Mouse (Mus musculus): ENCODE results near the gene Ccdc114.
A peak's percentile ranks its signal among the peaks of the same experiment; 100 is the strongest.
"Not testable (repeated sequence)": the region's sequence is repeated elsewhere in the genome, so short reads cannot be mapped to it uniquely, and the experiment has no call there.

Ccdc114 gene

DNA sequence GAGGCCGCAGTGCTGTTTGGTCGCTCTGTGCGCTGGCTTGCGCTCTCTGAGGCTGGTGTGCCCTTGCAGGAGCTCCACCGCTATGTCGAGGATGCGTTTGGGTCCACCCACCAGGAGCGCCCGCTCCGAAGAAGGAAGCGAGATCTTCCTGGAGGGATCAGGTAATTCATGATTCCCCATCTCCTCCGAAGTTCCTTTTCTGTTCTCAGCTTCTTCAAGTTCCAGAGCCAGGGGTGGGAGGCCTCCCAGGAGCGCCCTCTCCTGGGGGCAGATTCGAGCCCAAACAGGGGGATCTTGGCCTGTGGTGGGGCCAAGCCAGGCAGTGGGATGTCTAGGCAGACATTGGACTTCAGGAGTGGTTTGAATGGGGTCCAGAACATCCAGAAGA is 551 bp downstream of the Ccdc114 start:
- no peaks in the 10 kb centered on the region for H3K36me3 ChIP-seq (ENCODE audit: control insufficient read depth, insufficient read depth, low read length, poor library complexity, severe bottlenecking)
- no peaks in the 10 kb centered on the region for H3K27me3 ChIP-seq (ENCODE audit: control insufficient read depth, insufficient read depth, low read length, poor library complexity, severe bottlenecking)
- DNase-seq (ENCODE audit: low read depth, low spot score): peak; percentile 65

DNA sequence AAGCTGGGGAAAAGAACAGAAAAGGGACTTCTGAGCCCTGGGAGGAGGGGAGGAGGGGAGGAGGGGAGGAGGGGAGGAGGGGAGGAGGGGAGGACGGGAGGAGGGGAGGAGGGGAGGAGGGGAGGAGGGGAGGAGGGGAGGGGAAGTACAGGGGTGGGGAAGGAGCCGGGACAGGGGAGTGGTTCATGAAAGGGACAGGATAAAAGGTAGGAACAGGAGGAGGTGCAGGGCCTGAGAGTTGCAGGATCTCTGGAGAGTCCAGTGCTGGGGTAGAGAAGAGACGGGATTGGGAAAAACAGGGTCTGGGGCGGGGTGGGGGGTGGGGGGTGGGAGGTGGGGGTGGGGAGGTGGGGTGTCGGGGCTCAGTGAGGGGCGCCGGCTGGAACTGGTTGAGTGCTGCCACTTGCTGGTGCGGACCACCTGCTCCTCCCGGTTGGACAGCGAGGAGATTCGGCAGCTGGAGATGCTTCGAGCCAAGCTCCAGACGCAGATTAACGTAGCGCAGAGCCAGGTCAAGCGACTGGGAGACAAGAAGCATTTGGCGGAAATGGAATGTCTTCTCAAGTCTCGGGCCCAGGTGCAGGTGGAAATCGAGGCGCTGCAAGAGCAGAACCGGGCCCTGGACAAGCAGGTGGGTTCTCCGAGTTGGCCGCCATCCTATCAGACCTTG is 4.9 kb downstream of the Ccdc114 start:
- no peak for DNase-seq (ENCODE audit: low read depth, low spot score)
- H3K36me3 ChIP-seq (ENCODE audit: control insufficient read depth, insufficient read depth, low read length, poor library complexity, severe bottlenecking): no peaks in the 10 kb centered on the region
- no peaks in the 10 kb centered on the region for H3K27me3 ChIP-seq (ENCODE audit: control insufficient read depth, insufficient read depth, low read length, poor library complexity, severe bottlenecking)

GRCm38 (mm10) chr7:45929688-45930087 is 5.8 kb downstream of the Ccdc114 start:
- no peak for DNase-seq (ENCODE audit: low read depth, low spot score)
- Histone ChIP-seq H3K27me3 (ENCODE audit: control insufficient read depth, insufficient read depth, low read length, poor library complexity, severe bottlenecking) (no peaks in the 10 kb centered on the region), H3K36me3 (ENCODE audit: control insufficient read depth, insufficient read depth, low read length, poor library complexity, severe bottlenecking) (no peaks in the 10 kb centered on the region)

GRCm38 (mm10) chr7:45933766-45934165 is 9.9 kb downstream of the Ccdc114 start:
- not testable (repeated sequence) for DNase-seq (ENCODE audit: low read depth, low spot score); H3K36me3 ChIP-seq (ENCODE audit: control insufficient read depth, insufficient read depth, low read length, poor library complexity, severe bottlenecking); H3K27me3 ChIP-seq (ENCODE audit: control insufficient read depth, insufficient read depth, low read length, poor library complexity, severe bottlenecking)

DNA sequence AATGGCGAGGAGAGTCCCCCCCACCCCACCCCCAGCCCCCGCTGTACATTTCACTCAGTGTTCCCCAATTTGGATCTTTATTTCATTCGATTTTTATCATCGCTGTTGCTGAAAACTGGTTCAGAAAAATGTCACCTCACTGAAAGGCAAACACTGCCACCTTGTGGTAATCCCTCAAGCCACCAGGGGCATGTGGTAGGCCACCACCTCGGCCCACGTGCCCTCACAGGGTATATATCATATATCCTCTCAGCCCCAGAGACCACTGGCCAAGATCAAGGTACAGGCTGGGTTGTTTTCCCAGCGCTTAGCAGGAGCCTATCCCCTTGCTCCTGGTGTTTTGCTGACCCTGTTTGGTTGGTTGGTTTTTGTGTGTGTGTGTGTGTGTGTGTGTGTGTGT is 11.2 kb downstream of the Ccdc114 start:
- DNase-seq (ENCODE audit: low read depth, low spot score): peak; percentile 90
- H3K36me3 ChIP-seq (ENCODE audit: control insufficient read depth, insufficient read depth, low read length, poor library complexity, severe bottlenecking): no peaks in the 10 kb centered on the region

GRCm38 (mm10) chr7:45939836-45940235 is 16.0 kb downstream of the Ccdc114 start:
- no peaks in the 10 kb centered on the region for H3K36me3 ChIP-seq (ENCODE audit: control insufficient read depth, insufficient read depth, low read length, poor library complexity, severe bottlenecking)
- DNase-seq (ENCODE audit: low read depth, low spot score): no peak
- H3K27me3 ChIP-seq (ENCODE audit: control insufficient read depth, insufficient read depth, low read length, poor library complexity, severe bottlenecking): no peaks in the 10 kb centered on the region

More for the DNA sequence above, 11.2 kb downstream of the Ccdc114 start:
- H3K27me3 ChIP-seq (ENCODE audit: control insufficient read depth, insufficient read depth, low read length, poor library complexity, severe bottlenecking): no peaks in the 10 kb centered on the region

DNA sequence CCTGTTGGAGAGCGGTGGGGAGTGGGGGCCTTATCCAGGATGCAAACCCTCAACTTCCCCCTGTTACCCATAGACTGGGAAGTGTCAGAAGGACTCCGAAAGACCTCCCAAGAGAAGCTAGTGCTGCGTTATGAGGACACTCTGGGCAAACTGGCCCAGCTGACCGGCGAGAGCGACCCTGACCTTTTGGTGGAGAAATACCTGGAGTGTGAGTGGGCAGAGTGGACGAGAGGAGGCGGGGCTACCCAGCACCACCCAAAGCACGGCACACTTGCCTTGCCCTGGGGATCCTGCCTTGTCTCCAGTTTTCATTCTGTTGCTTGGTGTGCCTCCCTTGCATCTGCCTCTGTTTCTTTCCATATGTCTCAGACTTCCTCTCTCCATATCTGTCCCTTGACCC is 18.1 kb downstream of the Ccdc114 start:
- Histone ChIP-seq H3K36me3 (ENCODE audit: control insufficient read depth, insufficient read depth, low read length, poor library complexity, severe bottlenecking) (no peaks in the 10 kb centered on the region), H3K27me3 (ENCODE audit: control insufficient read depth, insufficient read depth, low read length, poor library complexity, severe bottlenecking) (no peaks in the 10 kb centered on the region)
- DNase-seq (ENCODE audit: low read depth, low spot score): no peak

DNA sequence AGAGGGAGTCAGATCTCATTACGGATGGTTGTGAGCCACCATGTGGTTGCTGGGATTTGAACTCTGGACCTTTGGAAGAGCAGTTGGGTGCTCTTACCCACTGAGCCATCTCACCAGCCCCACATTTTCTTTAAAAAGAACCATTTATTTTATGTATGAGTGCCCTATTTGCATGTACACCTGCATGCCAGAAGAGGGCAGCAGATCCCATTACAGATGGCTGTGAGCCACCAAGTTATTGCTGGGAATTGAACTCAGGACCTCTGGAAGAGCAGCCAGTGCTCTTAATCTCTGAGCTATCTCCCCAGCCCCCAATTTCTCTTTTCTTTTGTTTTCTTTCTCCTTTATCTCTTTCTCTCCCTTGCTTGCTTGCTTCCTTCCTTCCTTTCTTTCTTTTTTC is 19.4 kb downstream of the Ccdc114 start:
- H3K27me3 ChIP-seq (ENCODE audit: control insufficient read depth, insufficient read depth, low read length, poor library complexity, severe bottlenecking); H3K36me3 ChIP-seq (ENCODE audit: control insufficient read depth, insufficient read depth, low read length, poor library complexity, severe bottlenecking): not testable (repeated sequence)
- DNase-seq (ENCODE audit: low read depth, low spot score): peak; percentile 28

DNA sequence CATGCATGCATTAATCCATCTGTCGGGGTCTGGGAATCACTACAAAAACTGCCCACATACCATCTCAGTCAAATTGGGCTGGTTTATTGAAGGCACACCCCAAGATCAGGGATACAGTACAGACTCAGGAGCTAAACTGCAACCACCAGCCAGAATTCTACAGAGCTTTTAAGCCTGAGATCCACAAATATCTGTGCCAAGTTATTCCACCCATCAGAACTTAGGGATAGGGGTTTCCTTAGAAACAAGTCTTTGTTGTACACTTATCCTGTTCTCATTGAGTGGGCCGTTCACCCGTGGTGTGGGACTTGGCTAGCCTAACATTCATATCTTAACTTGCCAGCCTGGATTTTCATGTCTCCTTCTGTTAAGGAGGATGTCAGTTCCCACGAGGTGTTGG is 25.2 kb downstream of the Ccdc114 start:
- DNase-seq (ENCODE audit: low read depth, low spot score): no peak
- H3K27me3 ChIP-seq (ENCODE audit: control insufficient read depth, insufficient read depth, low read length, poor library complexity, severe bottlenecking): no peaks in the 10 kb centered on the region
- no peaks in the 10 kb centered on the region for H3K36me3 ChIP-seq (ENCODE audit: control insufficient read depth, insufficient read depth, low read length, poor library complexity, severe bottlenecking)

GRCm38 (mm10) chr7:45956611-45957010 is 32.7 kb downstream of the Ccdc114 start:
- Histone ChIP-seq H3K36me3 (ENCODE audit: control insufficient read depth, insufficient read depth, low read length, poor library complexity, severe bottlenecking) (no peaks in the 10 kb centered on the region), H3K27me3 (ENCODE audit: control insufficient read depth, insufficient read depth, low read length, poor library complexity, severe bottlenecking) (no peaks in the 10 kb centered on the region)
- no peak for DNase-seq (ENCODE audit: low read depth, low spot score)

DNA sequence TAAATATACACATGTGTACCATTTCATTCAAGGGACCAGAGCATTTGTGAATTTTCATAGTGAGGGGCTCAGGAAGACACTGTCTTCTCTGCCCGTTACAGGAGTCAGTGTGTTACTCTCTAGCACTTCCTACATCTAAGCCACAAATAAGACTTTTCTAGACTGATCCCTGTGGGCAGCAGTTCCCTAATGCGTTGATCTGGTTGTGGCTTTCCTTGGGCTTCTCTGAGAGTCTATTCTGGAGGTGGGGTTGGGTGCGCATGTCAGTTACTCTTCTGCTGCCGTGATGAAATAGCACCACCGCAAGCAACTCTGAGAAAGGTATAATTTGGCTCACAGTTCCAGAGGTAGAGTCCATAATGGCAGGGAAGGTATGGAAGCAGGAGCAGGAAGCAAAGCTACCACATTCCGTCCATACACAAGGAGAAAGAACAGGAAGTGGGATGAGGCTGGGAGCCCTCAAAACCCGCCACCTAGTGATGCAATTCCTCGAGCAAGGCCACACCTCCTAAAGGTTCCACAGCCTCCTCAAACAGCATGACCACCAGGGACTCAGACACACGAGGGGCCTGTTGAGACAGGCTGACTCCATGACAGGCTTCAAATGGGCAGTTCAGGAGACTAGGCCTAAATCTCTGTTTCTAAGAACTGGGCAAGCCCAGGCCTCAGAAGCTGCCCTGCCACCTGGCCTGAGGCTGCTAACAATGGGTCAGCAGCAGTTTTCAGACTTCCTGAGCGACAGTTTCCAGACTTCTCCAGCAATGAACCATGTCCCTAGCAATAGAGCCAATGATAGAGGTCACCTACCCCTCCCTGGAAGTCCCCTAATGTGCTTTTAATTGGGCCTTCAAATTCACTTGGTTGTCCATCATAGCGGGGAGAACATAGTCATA is 48.2 kb downstream of the Ccdc114 start:
- no peaks in the 10 kb centered on the region for H3K27me3 ChIP-seq (ENCODE audit: control insufficient read depth, insufficient read depth, low read length, poor library complexity, severe bottlenecking)
- H3K36me3 ChIP-seq (ENCODE audit: control insufficient read depth, insufficient read depth, low read length, poor library complexity, severe bottlenecking): no peaks in the 10 kb centered on the region
- DNase-seq (ENCODE audit: low read depth, low spot score): no peak

DNA sequence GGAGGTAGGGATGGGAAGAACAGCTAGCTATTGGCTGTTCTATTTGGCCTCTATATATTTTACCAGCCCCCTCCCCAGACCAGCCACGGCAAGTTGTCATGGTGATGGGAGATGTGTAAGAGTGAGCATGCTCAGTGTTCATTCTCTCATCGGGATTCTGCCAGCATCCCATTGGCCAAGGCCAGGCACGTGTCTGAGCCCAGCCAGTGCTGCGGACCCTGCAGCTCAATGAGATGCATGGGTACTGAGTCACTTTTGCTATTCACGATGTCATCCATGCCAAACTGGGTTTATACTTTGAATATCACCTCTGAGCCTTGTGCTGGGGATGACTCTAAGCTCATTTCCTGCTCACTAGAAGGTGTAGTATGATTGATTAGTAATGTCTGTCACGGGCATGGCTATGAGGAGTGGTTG is 49.4 kb downstream of the Ccdc114 start:
- Histone ChIP-seq H3K27me3 (ENCODE audit: control insufficient read depth, insufficient read depth, low read length, poor library complexity, severe bottlenecking) (no peaks in the 10 kb centered on the region), H3K36me3 (ENCODE audit: control insufficient read depth, insufficient read depth, low read length, poor library complexity, severe bottlenecking) (no peaks in the 10 kb centered on the region)
- no peak for DNase-seq (ENCODE audit: low read depth, low spot score)

- no peaks in the 10 kb centered on the region for H3K36me3 ChIP-seq (ENCODE audit: control insufficient read depth, insufficient read depth, low read length, poor library complexity, severe bottlenecking)
- DNase-seq (ENCODE audit: low read depth, low spot score): no peak
- H3K27me3 ChIP-seq (ENCODE audit: control insufficient read depth, insufficient read depth, low read length, poor library complexity, severe bottlenecking): no peaks in the 10 kb centered on the region
These were observed 50.2 kb downstream of the Ccdc114 start for GRCm38 (mm10) chr7:45974103-45974502.

DNA sequence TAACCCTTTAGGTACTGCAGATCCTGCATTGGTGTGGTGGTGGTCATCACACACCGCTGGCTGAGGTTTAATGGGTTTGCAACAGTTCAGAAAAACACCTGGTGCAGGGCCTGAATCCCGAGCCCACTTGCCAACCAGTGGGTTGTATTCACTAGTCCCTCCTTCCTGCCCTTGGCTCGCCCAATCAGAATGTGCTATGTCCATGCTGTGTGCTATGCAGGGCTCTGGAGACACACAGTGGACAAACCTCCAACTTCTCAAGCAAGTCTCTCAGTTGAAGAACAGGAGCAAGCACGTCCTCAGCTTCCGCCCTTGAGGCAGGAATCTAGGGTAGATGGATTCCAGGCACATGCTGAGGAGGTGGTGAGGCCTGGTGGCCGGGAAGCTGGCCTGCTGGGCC is 50.6 kb downstream of the Ccdc114 start:
- Histone ChIP-seq H3K27me3 (ENCODE audit: control insufficient read depth, insufficient read depth, low read length, poor library complexity, severe bottlenecking) (no peaks in the 10 kb centered on the region), H3K36me3 (ENCODE audit: control insufficient read depth, insufficient read depth, low read length, poor library complexity, severe bottlenecking) (no peaks in the 10 kb centered on the region)
- DNase-seq (ENCODE audit: low read depth, low spot score): no peak

GRCm38 (mm10) chr7:45981612-45982011 is 57.7 kb downstream of the Ccdc114 start:
- no peak for DNase-seq (ENCODE audit: low read depth, low spot score)
- H3K27me3 ChIP-seq (ENCODE audit: control insufficient read depth, insufficient read depth, low read length, poor library complexity, severe bottlenecking): no peaks in the 10 kb centered on the region
- no peaks in the 10 kb centered on the region for H3K36me3 ChIP-seq (ENCODE audit: control insufficient read depth, insufficient read depth, low read length, poor library complexity, severe bottlenecking)

Measured in splenic B cell, adult 2 months (primary cell).